Mouse (Mus musculus) G1E (cell line): ENCODE data around the gene Zfp804a.

Experiments used
- CTCF ChIP-seq: IDR thresholded peaks from 2 replicates; pipeline ENCODE4 v1.5.1; 2012; ENCODE audit warnings: low read depth, low read length, inconsistent platforms, mixed read lengths
- GATA1 ChIP-seq: IDR thresholded peaks from 2 replicates; pipeline ENCODE4 v1.6.1; 2012; ENCODE audit warnings: borderline replicate concordance, low read length, inconsistent platforms, mixed read lengths
- POLR2AphosphoS5 ChIP-seq: IDR thresholded peaks from 2 replicates; pipeline ENCODE4 v1.6.1; 2012; ENCODE audit warnings: low read depth, low read length, inconsistent platforms; ENCODE audit not compliant: insufficient replicate concordance
- TAL1 ChIP-seq: conservative IDR thresholded peaks from 2 replicates; pipeline ENCODE4 v1.6.1; 2012; ENCODE audit warnings: low read depth, low read length, inconsistent platforms, mixed read lengths

DNA sequence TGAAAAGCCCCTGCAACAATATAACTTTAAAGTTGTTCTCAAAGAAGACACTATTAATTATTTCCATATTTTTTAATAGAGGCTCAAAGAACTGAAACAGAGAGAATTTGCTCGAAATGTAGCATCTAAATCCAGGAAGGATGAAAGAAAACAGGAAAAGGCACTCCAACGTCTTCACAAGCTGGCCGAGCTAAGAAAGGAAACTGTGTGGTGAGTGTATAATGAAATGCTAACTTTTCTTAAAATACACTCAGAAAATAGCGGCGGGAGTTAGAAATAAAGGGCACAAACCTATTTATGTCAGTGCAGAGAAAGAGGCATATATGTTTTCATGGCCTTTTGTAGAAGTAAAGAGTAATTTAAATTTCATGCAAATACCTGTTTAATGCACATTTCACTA, 200.4 kb downstream of the Zfp804a start:
- TF ChIP-seq CTCF (no peak), GATA1 (no peak), POLR2AphosphoS5 (no peak), TAL1 (no peak)
